Mouse (Mus musculus): ENCODE measurements around the gene Capn1.

Capn1 gene

DNA sequence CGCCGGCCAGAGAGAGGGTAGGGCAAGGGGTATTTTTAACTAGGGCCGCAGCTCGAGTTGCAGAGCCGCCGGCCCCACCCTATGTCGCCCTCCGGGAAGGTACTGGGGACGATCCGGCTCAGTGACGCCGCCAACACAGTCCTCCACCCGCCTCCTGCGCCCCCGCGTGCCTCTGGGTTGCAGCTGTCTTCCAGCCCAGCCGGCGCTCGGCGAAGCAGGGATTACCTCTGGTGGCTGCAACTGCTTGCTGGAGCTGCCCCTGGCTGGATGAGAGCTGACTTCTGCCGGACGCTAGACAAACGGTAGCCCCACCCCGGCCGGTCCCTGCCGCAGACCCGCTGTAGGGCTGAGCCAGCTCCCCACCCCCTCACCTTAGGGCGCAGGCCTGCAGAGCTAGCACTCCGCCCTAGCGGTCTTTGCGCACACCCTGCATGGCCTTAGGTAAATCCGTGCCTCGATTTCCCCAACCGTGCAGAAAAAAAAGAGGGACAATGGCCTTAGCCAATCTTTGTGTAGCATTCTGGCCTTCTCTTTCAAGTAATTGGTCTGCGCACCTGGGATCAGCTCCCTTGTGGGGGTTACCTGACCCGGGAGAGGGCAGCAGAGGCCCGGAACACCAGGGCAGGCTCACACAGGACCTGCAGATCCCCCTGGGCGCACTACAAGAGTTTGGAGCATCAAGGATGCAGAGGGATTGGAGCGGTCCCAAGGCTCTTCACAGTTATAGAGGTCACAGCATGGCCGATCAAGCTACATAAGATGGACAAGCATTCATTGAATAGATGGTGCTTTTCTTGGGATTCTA lies at the start of gene Capn1:
TSS of gene Capn1 (minus strand) at position 387 of the 805 bp plus-strand sequence.
- DNase-seq = peak; percentile 84

DNA sequence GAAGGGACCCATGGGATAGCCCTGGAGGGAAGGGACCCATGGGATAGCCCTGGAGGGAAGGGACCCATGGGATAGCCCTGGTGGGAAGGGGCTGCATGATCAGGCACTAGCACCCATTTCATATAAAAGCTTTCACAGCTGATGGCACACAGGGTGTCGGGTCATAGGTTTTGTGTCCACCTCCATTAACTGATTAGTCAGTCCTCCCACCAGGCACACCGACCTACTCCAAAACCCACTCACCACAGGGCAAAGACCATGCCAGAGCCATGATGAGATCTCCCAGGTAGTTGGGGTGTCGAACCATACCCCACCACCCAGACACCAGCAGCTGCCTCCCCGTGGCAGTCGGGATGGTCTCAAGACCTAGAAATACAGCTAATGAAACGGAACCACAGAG lies 47.4 kb upstream of the Capn1 start:
- DNase-seq = no peak

DNA sequence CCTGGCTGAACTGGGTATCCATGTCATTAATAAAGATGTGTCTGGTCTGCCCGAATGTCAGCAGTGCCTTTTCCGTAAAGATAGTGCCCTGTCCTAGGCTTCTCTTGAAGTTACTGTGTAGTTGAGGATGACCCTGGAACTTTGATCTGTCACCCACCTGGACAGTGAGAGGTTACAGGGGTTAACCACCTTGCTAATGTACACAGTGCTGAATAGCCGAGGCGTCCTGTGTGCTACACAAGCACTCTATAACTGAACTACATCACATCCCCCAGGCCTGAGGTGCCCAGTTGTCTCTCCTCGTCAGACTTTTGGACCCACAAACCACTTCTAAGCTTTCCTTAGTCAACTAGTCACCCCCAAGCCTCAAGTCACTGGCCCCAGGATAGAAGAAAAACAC lies 46.7 kb upstream of the Capn1 start:
- no peak for DNase-seq

DNA sequence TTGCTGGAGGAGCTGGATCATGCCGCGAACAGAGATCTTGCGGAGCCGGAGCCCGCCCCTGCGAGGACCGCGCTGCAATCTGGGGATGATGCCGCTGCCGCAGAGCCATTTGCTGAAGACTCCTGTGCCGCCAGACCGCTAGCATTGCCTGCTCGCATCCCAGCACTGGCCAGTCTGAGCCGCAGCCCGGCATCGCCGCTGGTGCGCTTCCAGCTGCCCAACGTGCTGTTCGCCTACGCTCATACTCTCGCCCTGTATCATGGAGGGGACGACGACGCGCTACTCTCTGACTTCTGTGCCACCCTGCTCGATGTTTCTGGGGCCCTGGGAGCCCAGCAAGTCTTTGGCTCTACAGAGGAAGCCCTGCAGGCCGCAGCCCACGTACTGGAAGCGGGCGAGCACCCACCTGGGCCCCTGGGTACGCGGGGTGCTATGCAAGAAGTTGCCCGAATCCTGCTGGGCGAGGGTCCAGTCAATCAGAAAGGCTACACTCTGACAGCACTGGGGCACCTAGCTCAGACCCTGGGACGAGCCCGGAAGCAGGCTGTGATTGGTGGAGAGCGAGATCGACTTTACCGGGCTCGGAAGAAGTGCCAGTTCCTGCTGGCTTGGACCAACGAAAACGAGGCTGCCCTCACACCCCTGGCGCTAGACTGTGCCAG lies 46.1 kb upstream of the Capn1 start:
- DNase-seq = peak; percentile 59

DNA sequence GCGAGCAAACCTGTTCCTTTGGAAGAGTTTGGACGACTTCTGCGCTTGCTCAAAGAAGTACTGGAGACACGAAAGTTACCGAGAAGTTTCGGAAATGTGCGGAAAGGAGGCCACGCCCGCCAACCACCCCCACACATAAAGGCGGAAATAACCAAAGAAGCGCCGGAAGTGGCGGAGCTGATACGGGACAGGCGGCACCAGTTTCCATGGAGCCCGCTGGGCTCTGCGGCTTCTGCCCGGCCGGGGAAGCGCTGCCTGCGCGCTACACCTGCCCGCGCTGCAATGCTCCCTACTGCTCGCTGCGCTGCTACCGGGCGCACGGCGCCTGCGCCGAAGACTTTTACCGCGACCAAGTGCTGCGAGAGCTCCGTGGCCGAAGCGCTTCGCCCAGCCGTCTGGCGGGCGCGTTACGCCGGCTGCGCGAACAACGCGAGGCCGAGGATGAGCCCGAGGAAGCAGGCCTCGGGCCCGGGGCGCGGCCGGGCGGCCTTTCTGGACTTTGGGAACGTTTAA lies 45.4 kb upstream of the Capn1 start, which contains the start of gene Znhit2:
TSS of gene Znhit2 (plus strand) at position 172 of the 513 bp plus-strand sequence.
- DNase-seq = peak; percentile 96

DNA sequence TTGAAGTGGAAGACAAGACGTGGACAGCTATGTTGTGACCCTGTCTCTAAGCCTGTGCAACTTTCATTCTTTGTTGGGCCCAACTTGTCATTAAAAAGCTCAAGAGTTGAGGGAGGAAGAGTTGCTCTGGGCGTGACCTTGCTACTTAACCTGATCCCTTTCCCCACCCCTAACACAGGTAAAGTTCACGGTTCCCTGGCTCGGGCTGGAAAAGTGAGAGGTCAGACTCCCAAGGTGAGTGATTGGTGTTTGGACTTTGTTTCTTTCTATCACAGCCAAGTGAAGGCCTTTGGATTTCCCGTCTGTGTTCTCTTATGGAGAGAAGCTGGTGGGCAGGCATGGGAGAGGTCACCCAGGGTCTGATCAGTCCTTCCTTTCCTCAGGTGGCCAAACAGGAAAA lies 43.3 kb upstream of the Capn1 start:
- no peak for DNase-seq

DNA sequence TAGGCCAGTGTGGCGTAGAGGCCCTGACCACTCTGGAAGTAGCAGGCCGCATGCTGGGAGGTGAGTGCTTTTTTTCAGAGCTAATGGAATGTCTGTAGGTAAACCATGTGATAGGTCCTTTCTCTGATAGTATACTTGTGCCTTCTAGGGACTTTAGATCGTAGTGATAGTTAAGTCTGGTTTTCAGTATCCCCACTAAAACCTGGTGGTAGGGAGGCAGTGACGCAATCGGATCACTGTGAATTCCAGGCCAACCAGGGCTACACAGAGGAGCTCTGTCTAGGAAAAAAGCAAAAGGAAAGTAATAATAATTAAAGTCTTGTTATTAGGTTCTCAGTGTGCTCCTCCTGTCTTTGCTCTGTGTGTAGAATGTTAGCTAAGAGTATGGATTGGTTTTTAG lies 42.8 kb upstream of the Capn1 start:
- DNase-seq = no peak

DNA sequence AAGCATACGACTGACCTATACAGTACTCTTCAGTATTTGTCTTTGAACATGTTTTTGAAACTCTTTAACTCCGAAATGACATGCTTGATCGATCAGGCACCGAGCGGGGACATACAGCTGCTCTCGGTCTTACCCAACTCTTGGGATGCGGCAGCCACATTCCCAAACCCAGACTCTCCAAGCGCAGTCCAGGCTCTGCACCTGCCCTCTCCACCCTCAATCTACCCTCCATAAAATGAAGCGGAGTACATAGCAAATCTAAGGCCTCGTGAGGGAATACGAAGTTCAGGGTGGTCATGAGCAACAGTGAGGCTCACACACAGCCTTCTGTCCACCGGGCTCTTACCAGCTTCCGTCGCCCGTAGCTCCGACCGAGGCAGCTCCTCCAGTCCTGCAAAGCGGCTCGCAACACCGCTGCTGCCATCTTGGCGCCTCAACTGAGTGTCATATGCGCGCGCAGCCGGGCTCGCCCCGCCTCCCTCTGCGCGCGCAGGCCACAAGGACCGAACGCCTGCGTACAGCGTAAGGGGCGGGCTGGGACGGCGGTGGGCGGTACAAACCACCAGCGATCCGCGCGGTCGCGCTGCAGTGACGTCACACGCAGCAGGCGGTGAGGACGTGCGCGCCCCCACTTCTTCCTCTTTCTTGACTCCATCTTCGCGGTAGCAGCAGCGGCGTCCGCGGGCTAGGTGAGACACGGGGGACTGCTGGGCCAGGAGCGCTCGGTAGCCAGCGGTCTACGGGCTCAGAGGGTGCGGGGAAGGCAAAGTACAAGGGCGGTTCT lies 41.8 kb upstream of the Capn1 start, which contains the start of the genes Mrpl49 and Fau:
TSS of gene Mrpl49 (minus strand) at position 473 of the 784 bp plus-strand sequence.
TSS of gene Fau (plus strand) at position 532 of the 784 bp plus-strand sequence.
- DNase-seq = peak; percentile 98

DNA sequence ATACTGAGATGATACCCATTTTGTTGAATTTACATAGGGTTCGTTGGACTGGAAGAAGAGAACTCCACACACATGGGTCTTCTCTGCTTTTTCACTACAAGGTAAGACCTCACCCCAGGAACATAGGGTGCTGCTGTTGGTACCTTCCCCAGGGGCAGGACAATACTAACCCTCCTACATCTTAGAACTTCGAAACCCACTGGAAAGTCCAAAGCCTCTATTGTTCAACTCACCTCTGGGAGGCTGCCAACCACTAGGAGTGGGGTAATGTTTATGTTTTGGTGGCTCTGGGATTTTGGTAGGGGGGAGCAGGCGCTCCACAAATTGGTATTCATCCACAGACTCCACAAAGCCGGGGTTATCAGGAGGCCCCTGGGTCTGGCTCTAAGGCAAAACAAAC lies 41.0 kb upstream of the Capn1 start:
- DNase-seq = no peak

DNA sequence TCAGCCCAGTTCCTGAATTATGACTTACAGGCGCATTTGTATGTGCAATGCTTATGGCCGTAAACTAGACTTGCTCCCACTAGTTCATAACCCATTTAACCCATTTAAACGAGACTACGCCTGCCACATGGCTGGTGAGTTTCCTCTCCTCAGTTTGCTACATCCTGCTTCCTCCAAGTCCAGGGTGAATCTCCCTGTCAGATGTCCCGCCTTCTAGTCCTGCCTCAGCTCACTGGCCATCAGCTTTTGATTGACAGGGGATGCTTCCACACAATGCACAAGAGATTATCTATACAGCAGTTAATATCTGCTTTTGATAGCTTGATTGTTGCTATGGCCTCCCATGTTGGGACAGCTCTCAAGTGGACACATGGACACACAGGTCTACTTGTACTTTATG lies 38.6 kb upstream of the Capn1 start:
- DNase-seq = no peak

DNA sequence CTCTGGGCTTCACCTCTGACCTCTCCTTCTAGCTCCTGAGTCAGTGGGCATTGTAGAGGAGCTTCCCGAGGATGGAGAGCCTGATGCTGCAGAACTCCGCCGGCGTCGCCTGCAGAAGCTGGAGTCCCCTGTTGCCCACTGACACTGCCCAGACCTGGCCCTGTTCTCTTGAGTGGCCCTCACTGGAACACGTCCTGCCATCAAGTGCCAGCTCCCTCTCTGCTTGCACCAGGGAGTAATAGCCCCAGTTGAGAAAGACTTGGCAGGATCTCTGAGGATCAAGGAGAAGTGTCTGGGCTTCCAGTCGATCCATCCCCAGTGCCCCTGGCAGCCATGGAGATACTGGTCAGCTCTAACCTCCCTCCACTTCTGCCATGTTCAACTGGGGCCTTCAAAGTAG lies 36.8 kb upstream of the Capn1 start:
- DNase-seq = no peak

DNA sequence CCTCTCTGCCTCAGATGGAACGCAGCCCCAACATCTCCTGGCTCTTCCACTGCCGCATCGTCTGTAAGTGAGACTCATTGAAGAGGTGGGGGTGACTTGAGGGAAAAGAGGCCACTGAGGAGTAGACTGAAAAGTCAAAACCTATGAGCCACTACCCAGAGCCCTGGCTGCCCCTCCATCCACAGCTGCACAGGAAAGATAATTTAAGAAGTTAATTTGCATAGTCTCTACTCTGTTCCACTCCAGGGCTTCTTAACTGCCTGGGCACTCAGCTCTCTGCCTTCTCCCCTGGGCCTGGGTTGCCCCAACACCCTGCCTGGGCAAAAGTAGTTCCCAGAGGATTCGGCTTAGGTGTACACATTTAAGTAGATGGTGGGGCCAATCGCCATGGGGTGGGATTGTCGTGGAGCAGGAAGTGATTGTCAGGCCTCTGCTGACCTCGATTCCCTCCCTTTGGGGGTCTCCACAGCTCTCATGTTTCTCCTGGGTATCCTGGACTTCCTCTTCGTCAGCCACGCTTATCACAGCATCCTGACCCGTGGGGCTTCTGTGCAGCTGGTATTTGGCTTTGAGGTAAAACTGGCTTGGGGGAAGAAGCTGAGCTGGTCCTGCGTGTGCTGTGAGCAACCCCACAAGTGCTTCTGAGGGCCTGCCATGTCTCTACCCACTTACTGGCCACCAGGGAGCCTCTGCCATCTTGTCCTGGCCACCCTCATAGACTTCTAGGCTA lies 33.1 kb upstream of the Capn1 start:
- no peak for DNase-seq

DNA sequence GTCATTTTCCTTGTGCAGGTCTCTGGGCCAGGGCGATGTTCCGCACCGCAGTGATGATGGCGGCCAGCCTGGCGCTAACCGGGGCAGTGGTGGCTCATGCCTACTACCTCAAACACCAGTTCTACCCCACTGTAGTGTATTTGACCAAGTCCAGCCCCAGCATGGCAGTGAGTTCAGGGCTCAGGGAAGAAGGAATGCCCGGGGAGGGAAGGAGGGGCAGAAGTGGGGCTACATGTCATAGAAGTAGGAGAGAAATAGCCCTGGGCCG lies 32.1 kb upstream of the Capn1 start:
- no peak for DNase-seq

DNA sequence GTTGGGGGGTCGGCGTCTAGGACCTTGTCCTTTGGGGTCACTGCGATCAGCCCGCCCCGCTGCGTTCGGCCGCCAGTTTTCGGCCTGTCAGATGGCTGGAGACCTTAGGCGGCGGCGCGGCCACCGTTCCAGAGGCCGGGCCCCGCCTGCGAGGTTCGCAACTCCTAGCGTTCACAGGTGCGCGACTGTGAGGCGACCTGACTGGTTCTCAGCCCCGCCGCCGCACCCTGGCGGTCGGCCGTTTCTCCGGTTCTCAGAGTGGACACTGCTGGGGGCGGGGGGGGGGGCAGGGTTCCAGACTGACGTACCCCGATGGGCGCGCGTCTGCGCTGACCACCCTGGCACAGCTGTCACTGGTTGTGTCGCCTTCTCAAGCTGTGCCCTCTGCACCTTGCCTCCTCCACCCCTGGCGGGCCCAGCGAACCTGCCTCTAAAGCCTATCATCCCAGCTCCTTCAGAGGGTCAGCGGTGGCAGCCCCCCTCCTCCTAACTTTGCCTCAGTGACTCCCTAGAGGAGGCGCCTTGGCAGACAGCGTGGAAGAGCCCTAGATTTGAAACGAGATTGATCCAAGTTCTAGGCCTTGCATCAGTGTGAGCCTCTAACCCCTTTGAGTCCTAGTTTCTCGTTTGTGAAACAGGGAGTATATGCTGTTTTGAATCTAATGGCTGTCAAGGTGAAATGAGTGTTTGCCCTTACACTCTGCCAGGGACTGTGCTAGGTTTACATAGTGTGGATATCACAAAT lies 31.6 kb upstream of the Capn1 start:
- DNase-seq = no peak

DNA sequence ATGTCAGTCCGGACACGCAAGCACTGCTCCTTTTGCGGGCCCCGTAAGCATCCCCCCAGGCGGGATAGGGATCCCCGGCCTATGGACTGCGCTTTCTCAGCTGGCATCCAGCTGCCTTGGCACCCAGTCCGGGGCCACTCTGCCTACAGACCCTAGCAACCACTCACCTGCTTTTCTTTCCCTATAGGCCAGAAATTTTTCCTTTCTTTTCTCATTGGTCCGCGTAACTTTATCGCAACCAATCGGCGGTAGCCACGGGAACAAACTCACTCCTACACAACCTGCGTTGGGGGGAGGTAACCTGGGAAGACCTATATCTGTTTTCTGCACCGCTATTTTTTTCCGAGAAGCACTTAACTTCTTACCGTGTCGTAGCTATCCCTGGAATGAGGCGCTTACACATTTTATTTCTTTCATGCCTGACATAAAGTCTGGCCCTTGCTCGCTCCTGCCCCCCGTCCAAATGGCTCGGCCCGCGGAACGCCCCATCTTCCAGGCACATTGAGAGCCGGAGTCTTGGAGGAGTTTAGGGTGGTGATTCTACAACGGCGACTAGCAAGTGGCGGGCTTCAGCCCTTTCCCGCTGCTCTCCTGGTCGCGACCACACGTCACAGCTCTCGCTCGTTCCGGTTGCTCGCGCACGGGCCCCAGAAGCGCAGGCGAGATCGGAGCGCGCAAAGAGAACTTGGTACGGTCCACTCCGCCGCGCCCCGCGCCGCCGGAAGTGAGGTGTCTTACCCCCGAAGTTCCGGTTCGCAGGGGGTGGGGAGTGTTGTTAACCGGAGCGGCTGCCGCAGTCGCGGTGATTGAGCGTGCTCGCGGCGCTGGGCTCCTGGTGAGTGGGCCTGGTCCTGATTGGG lies 30.8 kb upstream of the Capn1 start, which contains the start of gene Syvn1:
TSS of gene Syvn1 (plus strand) at position 283 of the 860 bp plus-strand sequence.
- peak; percentile 95 for DNase-seq

DNA sequence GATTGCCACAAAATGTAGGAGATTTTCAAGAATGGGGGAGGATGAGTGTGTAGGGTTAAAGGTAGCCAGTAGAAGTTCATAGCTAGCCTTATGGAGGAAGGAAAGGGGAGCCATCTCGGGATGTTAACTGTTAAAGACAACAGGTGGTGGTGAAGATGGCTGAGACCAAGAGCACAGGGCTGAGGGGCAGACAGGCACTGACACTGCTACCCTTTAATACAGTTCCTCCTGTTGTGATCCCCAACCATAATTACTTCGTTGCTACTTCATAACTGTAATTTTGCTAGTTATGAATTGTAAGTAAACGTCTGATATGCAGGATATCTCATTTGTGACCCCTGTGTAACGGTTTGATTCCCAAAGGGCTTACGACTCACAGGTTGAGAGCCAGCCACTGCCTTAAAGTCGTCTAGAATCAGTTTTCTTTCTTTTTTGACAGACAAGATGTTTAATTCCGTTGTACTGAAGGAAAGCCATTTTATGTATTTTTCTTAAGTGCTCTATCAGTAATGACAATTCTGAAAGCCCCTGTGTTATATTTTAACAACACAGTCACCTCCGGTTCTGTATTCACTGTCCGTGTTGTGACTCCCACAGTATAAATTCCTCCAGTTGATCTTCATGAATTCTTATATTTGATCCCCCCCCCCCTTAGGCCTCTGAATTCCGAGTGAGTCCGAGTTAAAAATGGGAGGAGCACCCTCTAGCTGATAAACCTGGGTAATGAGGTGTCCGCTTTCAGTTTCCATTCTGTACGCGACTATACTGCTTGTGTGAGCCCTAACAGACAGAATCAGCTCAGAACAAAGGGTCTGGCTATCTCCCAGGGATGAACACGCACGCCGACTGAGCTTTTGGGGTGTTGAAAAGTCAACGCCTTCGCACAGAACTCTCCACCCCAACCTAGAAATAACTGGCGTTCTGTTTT lies 29.9 kb upstream of the Capn1 start:
- DNase-seq = no peak

DNA sequence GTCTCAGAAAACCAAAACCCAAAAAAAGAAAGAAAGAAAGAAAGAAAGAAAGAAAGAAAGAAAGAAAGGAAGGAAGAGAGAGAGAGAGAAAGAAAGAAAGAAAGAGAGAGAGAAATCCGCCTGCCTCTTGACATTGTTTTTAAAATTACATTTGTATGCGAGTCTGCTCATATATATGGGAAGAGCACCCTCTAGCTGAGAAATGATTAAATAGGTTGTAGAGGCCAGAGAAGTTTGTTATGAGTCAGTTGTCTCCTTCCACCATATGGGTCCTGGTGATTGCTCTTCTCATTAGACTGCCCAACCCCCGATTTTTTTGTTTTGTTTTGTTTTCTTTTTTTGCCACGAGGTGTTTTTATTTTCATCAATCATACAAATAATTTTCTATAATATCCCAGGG lies 28.4 kb upstream of the Capn1 start:
- DNase-seq = peak; percentile 39

DNA sequence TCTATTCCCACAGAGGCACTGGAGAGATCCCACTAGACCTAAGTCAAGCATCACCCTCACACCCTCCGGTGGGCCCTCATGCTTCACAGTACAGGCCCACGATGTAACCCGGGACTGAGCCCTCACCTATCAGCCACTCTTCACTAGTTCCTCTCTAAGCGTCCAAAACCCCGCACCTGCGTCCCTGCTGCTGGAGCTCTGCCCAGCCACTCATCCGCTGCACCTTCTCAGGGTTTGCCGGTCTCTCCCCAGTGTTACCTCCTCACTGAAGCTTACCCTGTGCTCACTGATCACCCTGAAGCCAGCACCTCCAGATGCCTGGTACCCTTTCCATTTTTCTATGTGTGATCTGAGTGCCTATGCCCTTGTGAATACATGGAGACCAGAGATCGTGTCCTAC lies 26.6 kb upstream of the Capn1 start:
- DNase-seq = no peak

DNA sequence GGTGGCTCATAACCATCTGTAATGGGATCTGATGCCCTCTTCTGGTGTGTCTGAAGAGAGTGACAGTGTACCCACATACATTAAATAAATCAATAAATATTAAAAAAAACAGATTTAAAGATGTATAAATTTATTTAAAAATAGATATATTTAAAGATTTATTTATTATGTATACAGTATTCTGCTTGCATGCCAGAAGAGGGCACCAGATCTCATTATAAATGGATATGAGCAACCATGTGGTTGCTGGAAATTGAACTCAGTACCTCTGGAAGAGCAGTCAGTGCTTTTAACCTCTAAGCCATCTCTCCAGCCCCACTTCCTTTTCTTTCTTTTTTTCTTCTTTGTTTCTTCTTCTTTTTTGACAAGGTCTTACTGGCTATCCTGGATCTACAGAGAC lies 24.3 kb upstream of the Capn1 start:
- no peak for DNase-seq

DNA sequence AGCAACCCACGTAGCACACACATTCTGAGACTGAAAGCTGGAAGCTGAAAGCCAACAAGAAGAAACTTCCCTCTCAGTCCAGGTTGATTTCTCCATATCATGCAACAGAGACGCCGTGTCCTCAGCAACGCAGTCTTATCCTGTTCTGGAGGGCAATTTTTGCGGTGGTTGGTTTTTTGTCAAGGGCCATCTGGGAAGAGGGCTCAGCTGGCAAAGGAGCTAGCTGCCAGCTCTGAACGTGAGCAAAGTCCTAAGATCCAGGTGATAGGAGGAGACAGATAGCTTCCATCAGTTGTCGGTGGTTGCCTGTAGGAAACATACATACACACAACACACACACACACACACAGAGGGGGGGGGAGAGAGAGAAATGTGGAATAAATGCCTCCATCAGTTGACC lies 22.6 kb upstream of the Capn1 start:
- DNase-seq = no peak
